Mouse (Mus musculus) mesoderm, embryonic 11.5 days (tissue): ENCODE measurements around the gene E130311K13Rik.

Source experiments
- DNase-seq: peaks from one replicate; pipeline ENCODE4 v3.0.0-alpha.2; 2012; ENCODE audit warnings: low read depth, low spot score

The E130311K13Rik gene

DNA sequence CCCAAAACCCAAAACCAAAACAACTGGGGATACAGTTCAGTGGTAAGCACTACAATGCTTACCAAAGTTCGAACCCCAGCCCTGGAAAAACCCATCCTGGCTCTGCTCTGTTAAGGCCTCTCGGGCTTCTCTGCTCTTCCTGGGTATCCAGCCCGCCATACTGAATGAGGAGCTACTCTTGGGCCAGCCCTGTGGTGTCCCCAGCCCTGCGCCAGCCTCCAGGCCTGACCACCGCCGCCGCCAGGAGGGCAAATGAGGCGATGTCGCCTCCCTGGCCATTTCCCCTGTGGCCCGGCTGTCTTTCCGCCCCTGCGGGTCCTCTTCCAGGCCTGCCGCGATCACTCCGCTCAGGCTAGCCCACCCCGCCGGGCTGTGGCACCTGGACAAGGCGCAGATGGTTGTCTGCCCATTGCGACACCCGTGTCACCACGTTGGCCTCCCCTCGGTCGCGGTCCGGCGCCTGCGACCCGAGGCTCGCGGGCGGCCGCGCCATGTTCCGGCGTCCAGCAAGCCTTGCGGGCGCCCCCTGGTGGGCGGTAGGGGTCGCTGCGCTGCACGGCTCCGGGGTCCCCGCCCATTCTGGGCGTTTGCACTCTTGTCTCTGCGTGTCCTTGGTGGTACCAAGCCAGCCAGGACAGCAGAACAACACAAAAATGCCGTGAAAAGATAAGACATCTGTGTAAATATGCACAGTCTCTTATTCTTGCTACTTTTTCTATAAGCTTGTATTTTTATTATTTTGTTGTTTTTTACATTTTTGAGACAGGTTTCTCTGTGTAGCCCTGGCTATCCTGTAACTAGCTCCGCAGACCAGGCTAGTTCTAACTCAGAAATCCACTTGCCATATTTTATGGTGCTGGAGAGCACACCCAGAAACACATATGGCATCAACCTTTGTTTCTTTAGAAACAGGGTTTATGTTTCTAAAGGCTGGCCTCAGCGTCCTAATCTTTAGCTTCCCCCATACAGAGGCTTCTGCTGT, at the start of gene E130311K13Rik:
TSS of gene E130311K13Rik (minus strand) at position 595 of the 982 bp plus-strand sequence.
- DNase-seq: peak; percentile 91

DNA sequence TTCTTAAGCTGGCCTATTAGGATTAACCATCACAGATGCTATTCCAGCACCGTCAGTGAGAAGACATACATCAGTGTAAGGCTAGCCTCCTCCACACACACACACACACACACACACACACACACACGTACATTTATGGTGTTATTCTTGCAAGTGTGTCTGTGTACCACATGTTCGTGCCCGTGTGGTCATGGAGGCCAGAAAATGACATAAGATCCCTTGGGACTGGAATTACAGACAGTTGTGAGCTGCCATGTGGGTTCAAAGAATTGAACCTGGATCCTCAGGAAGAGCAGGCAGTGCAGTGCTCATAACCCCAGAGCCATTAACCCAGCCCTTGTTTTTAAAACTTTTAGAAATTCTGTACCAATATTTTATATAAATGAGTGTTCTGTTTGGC, 48.6 kb upstream of the E130311K13Rik start:
- DNase-seq: peak; percentile 21

DNA sequence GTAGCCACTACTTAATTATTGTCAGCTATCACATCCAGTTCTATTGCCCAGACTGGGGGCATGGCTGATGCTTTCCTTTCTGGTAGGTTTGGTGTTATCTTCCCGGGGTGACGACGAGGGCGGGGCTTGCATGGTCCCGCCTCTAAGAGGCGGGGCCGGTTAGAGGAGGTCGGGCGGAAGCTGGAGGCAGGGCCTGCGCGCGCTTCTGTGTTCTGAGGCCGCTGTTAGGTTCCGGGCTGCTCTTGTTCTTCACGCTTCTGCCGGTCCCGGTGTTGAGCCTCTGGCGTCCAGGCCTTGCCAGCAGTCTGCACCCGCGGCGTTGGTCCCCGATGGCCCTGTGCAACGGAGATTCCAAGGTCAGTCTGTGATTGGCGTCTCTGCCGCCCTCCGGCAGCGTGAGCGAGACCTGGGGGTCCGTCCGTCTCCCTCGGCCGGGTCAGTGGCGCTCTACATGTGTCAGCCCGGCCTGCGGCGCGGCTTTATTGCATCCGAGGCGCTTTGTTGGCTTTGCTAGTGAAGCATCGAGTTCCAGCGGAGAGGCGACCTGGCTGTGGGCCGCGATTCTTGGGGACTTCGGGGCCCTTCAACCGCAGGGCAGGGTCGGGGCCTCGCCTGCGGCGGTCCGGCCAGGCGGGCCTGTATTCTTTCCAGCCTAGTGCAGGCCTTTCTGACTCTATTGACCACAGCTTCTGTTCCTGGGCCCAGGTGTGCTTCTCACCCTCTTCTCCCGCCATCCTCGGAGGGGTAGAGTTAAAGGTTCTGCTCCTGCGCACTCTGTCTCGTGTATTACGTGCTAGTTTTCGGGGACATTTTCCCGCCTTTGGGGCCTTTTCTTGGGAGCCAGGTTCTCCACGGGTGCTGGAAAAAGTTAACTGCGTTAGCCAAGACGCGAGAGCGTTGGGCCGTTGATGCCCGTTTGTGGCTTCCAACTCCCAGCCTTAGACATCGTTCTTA, 47.0 kb upstream of the E130311K13Rik start, which contains the start of gene Gmps:
TSS of gene Gmps (plus strand) at position 152 of the 954 bp plus-strand sequence.
- peak; percentile 94 for DNase-seq

DNA sequence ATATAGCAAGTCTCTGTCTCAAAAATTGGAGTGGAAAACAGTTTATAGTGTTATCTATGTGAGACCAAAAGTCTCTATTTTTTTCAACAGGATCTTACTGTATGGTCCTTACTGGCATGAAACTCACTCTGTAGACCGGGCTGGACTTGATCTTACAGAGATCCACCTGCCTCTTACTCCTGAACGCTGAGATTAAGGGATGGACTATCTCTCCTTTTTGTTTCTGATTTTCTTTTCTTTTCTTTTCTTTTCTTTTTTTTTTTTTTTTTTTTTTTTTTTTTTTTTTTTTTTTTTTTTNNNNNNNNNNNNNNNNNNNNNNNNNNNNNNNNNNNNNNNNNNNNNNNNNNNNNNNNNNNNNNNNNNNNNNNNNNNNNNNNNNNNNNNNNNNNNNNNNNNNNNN, 36.7 kb upstream of the E130311K13Rik start:
- DNase-seq: no peak

DNA sequence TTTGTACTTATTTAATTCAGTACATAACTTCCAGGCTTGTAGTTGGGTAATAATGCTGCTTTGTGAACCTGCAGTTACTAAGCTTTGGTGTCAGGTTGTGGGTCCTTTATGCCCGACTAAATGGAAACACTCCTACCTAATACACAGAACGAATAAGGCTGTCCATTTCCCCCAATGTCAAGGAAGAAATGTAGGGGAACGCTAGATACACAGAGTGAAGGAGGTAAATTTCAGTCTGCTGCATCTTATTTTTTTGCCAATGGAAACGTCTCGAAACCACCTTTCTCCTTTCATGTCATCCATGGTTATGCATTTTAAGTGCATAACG, 35.6 kb upstream of the E130311K13Rik start:
- DNase-seq: no peak

DNA sequence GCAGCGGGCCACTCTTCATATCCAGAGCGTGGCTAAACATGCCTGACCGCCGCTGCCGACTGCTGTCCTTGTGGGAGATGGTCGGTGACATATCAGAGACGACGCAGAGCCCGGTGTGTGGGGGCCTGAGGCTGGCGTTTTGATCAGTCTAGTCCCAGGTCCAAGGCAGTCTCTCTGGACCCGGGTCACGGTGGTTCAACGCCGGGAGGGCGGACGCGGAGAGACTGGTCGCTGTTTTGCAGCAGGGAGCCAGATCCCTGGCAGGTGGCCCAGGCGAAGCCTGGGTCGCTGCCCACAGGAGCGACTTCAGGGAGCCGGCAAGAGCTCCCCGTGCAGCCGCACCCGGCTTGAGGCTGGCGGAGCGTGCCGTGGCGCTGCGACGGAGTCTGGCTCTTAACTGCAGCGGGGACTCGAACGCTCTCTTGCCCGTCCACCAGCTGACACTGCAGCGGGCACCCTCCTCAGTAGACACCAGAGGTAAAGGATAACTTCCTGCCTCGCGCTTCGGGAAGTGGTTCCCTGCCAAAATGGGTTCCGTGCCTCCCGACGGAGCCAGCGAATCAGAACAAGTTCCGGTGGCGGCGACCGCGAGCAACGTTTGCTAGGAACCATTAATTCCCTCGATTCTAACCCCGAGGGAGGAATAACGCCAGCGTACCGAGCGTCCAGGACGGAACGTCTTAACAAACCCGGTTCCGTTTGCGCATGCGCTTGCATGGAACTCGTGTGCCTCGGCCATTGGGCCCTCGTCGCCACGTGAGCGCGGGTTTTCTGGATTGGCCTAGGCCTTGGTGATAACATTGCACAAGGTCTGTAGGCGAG, 35.0 kb upstream of the E130311K13Rik start, which contains the start of gene Slc33a1:
TSS of gene Slc33a1 (minus strand) at position 669 of the 822 bp plus-strand sequence.
- DNase-seq: peak; percentile 100

DNA sequence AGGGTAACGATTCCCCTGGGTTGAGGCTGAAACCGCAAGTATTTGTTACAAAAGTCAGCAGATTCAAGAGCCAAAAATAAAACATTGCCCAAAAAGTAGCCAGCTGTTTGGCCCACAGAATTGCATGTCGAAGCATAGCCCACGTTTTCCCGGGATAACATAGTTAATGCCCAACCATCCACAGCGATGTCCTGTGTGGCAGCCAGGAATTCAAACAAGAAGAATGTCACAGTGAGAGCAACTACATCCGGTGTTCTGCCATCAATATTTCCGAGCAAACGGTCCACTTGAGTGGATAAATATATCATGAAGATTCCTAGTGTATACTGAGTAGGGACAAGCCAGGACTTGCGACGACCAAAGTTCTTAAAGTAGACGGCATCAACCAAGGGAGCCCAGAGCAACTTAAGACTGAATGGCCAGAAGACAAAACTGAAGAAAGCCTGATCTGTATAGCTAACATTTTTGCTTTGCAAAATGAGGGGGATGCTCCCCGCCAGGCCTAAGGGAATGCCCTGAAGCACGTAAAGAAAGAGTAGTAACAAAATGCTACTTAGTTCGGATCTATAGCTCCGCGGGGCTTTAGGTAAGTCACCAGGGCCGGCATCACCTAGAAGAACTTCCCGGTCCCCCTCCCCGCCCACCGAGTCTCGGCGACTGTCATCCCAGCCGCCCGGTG, 34.3 kb upstream of the E130311K13Rik start:
- peak; percentile 35 for DNase-seq

DNA sequence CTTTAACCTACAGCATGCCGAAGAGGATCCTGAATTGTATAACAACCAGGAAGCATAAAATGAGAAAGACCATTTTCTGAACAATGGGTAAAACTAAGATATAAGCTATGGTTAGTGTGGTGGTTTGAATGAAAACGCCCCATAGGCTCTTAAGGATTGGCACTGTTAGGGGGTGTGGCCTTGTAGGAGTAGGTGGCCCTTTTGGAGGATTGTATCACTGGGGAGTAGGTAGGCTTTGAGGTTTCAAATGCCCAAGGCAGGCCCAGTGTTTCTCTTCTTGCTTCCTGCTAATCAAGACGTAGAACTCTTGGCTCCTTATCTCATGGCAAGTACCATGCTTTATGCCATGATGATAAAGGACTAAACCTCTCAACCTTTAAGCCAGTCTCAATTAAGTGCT, 20.6 kb upstream of the E130311K13Rik start:
- no peak for DNase-seq

DNA sequence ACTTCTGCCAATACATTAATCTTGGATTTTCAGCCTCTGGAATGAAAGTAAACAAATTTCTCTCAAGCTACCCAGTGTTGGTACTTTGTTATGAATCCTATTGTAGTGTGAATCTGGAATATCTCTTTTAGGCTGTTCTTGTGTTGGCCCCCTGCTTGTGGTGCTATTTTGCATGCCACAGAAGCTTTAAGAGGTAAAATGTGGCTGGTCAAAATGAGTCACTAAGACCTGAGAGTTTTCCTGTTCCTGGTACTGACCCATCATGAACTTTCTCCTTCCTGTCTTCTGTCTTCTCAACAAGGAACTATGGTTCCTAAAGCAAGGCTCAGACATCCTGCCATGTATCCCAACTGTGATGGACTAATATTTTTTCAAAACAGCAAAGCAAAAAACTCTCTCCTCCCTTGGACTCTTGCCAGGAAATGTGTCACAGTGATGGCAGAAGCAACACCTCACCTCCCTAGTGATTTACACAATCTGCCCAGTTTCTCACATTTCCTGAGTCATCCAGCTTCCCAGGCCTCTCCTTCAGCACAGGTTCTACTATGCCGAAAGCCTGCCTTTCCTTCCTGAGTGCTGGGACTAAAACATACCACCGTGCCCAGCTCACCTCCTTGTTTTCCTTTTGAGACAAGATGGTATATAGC, 12.1 kb upstream of the E130311K13Rik start:
- DNase-seq: no peak

DNA sequence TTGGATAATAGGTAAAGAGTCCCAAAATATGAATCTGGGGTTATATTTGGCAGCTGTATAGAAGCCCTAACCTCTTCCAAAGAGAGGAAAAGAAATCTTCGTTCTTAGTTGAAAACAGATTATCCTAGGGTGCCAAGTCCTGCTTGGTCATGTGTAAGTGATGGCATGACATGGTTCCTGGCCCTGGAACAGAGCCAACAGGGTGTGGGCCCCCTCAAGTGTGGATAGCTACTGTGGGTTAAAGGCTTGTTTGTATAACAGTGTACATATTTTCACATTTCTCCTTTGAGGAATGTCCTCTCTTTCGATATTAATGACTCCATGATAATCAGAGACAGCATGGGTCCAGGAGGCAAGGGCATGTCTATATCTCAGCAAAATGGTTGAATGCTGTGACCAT, 9.7 kb upstream of the E130311K13Rik start:
- DNase-seq: no peak

DNA sequence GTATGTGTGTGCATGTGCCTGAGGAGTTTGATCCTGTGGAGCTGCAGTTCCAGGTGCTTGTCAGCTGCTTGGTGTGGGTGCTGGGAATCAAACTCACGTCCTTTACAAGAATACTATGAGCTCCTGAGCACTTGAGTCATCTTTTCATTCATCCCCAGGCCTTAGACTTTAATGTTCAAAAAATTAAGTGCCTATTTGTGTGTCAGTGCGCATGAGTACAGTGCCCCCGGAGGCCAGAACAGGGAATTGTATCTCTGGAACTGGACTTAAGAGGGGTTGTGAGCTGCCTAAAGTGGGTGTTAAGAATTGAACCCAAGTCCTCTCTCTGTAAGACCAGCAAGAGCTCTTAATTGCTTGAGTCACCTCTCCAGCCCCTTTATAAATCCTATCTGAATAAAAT, 9.6 kb downstream of the E130311K13Rik start:
- DNase-seq: no peak

DNA sequence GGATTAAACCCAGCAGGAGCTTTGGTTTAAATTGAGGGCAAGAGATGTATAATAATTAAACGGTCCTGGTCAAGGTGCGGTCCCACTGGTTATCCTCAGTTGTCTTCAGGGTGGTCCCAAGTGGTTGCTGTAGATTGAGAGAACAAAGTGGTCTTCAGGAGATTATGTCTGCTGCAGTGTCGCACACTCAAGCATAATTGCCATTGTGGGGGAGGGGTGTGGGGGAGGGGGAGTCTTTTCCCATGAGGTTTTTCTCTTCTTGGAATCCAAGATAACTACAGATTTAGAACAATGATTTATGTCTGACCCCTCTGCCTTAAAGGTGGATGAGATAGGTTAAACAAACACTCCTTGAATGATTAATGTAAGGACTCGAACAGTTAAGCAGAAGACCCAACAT, 19.0 kb downstream of the E130311K13Rik start:
- no peak for DNase-seq

DNA sequence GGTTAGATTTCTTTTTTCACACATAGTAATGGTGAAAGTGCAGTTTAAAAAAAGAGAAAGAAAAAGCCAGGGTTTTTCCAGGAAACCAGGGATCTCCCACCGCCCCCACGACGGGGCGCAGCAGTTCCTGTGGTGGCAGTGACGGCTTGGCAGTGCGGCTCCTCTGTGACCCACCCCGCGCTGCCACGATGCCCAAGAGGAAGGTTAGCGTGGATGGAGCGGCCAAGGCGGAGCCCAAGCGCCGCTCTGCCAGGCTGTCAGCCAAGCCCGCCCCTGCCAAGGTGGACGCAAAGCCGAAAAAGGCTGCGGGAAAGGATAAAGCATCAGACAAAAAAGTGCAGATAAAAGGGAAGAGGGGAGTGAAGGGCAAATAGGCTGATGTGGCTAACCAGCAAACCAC, 24.0 kb downstream of the E130311K13Rik start:
- no peak for DNase-seq

DNA sequence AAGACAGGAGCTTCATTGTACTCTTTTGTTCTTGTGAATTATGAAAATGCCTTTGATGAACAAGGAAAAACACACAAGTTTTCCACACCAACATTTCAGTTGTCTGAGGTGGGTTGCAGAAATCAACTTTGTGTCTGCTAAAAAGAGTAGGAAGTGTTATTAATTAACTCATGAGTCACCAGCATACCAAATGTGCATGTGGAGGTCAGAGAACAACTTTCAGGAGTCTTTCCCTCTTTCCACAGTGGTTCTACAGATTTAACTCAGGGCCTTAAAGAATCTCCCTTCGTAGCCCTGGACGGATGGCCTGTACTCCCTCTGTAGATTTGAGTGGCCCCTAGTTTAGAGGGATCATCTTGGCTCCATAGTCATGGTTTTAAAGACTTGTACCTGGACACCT, 25.1 kb downstream of the E130311K13Rik start:
- DNase-seq: no peak

DNA sequence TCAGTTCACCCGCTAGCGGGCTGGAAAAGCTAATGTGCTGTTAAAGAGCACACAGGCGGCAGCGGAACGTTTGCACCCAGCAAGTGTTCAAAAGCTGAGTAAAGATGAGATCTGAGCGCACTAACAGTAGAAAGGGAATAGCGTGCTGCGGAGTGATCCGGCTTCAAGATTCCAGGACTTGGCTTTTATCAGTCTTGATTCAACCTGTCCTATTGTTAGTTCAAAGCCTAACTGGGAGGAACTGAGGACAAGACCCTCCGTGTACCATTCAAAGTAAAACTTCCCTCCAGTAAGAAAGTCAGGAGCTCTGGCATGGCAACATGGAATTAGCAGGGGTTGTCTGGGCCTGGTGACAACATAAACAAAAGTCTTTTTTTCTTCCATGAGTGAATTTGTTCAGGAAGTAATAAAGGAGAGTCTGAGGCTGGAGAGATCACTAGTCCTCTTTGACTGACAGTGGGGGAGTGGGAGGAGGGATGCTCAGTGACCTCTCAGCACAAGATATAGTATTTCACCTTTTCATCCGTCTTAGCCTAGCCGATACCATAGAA, 29.2 kb downstream of the E130311K13Rik start:
- DNase-seq: peak; percentile 52

DNA sequence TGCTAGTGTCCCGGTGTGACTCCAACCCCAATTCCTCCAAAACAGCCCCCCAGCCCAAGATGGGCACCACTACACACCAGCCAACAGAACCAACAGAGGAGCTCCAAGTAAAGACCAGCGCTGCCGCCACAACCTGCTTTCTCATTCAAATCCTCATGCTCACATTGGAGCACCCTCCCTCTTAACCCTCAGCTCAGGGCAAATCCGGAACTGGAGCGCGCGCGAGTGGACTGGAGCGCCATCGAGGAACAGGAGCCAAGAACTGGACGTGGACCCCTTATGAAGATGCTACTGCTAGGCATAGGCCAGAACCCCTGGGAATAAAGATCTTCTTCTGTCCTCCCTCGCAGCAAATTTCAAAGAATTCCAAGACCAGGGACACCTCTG, 30.0 kb downstream of the E130311K13Rik start, which contains the start of gene Plch1:
TSS of gene Plch1 (minus strand) at position 164 of the 387 bp plus-strand sequence.
- peak; percentile 88 for DNase-seq

DNA sequence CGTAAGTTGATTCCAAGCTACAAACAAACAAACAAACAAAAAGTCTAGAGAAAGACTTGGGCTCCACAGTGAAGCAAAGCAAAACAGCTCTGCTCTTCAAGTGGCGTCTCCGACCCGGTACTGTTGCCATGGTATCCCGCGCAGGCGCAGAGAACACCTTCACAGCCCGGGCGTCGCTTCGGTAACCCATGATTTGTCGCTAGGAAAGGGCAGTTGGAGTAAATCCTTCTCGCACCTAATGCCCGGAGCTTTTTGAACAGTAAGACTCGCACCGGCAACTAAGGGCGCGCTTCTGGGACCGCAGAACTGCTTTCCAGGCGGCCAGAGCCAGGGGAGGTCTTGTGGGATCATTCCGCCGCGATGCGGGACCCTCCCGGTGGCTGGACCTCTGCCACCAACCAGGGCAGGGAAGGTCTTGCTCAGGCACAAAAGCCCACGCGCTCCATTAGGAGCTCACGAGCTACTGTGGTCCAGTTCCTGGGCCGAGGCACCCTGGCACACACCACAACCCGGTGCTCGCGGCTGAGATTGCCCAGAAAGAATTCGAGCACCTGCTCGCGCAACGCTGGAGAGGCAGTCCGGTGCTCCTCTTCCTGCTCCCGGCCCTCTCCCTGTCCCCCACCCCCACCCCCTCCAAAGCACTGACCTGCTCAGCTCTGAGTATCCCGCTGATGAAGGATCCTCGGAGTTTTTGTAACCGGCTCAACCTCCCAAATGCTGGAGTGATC, 30.5 kb downstream of the E130311K13Rik start:
- DNase-seq: peak; percentile 91

DNA sequence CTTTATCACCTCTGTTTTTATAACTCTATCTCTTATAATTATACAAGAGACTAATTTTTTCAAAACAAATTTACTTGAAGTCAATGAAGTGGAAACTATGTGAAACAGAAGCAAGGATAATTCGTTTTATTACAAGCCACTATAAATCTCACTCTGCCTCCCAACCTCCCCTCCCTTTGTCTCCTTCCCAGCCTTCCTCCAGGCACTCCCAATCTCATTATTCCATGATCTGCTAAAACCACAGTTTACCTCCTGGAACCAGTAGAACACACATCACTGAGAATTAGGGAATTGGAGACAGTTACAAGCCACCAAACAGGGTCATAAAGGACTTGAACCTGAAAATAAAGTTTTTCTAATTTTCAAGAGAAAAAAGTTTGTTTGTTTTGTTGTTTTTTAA, 32.1 kb downstream of the E130311K13Rik start:
- DNase-seq: peak; percentile 61

DNA sequence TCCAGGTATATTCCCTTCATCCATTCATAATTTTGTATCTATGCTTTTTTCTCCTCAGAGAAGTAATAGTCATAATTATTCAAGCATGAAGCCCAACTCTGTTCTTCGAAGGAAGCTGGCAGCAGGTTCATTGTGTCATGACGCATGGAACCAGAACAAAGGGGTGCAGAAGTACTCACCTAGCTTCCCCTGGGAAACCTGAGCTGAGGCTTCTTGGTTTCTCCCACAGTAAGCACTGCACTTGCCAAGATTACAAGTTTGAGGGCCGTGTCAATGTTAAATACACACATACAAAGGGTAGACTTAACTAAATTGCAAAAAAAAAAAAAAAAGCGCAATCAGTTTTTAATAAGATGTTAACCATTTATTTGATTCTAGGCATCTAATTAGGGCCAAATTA, 33.0 kb downstream of the E130311K13Rik start:
- no peak for DNase-seq
